Mouse (Mus musculus): ENCODE measurements at regions not wholly inside any gene's neighbourhood (a gene's known extent, or its start where the extent isn't known, plus 50 kb on each side); places are given as distances from the start of the nearest gene placed in this dataset.

- DNase-seq (ENCODE audit: low read depth, low spot score): no peak
Observed at GRCm38 (mm10) chr8:89444466-89444865, 400.5 kb upstream of the Sall1 start.

GRCm38 (mm10) chr8:89439304-89439703, 395.3 kb upstream of the Sall1 start:
- no peak for DNase-seq (ENCODE audit: low read depth, low spot score)

- DNase-seq (ENCODE audit: low read depth, low spot score): peak; percentile 7
Observed at GRCm38 (mm10) chr8:89426969-89427368, 383.0 kb upstream of the Sall1 start.

- DNase-seq (ENCODE audit: low read depth, low spot score): no peak
Observed at GRCm38 (mm10) chr8:89415287-89415686, 371.3 kb upstream of the Sall1 start.

GRCm38 (mm10) chr8:89412500-89412899, 368.5 kb upstream of the Sall1 start:
- DNase-seq (ENCODE audit: low read depth, low spot score): no peak

- DNase-seq (ENCODE audit: low read depth, low spot score): no peak
Observed at GRCm38 (mm10) chr8:89412046-89412445, 368.1 kb upstream of the Sall1 start.

- no peak for DNase-seq (ENCODE audit: low read depth, low spot score)
Observed at GRCm38 (mm10) chr8:89406688-89407087, 362.7 kb upstream of the Sall1 start.

GRCm38 (mm10) chr8:89404287-89404686, 360.3 kb upstream of the Sall1 start:
- no peak for DNase-seq (ENCODE audit: low read depth, low spot score)

- no peak for DNase-seq (ENCODE audit: low read depth, low spot score)
Observed at GRCm38 (mm10) chr8:89396673-89397072, 352.7 kb upstream of the Sall1 start.

- DNase-seq (ENCODE audit: low read depth, low spot score): no peak
Observed at GRCm38 (mm10) chr8:89392749-89393148, 348.8 kb upstream of the Sall1 start.

- DNase-seq (ENCODE audit: low read depth, low spot score): no peak
Observed at GRCm38 (mm10) chr8:89388761-89389160, 344.8 kb upstream of the Sall1 start.

GRCm38 (mm10) chr8:89387295-89387694, 343.3 kb upstream of the Sall1 start:
- DNase-seq (ENCODE audit: low read depth, low spot score): no peak

GRCm38 (mm10) chr8:89385028-89385427, 341.1 kb upstream of the Sall1 start:
- DNase-seq (ENCODE audit: low read depth, low spot score): no peak

- DNase-seq (ENCODE audit: low read depth, low spot score): no peak
Observed at GRCm38 (mm10) chr8:89383781-89384180, 339.8 kb upstream of the Sall1 start.

- no peak for DNase-seq (ENCODE audit: low read depth, low spot score)
Observed at GRCm38 (mm10) chr8:89382538-89383380, 338.8 kb upstream of the Sall1 start.

GRCm38 (mm10) chr8:89380436-89380835, 336.5 kb upstream of the Sall1 start:
- DNase-seq (ENCODE audit: low read depth, low spot score): no peak

- no peak for DNase-seq (ENCODE audit: low read depth, low spot score)
Observed at GRCm38 (mm10) chr8:89372761-89373160, 328.8 kb upstream of the Sall1 start.

GRCm38 (mm10) chr8:89371773-89372132, 327.8 kb upstream of the Sall1 start:
- DNase-seq (ENCODE audit: low read depth, low spot score): no peak

GRCm38 (mm10) chr8:89370816-89371772, 327.1 kb upstream of the Sall1 start:
- DNase-seq (ENCODE audit: low read depth, low spot score): no peak

GRCm38 (mm10) chr8:89365430-89365829, 321.5 kb upstream of the Sall1 start:
- no peak for DNase-seq (ENCODE audit: low read depth, low spot score)

GRCm38 (mm10) chr8:89358411-89358810, 314.4 kb upstream of the Sall1 start:
- no peak for DNase-seq (ENCODE audit: low read depth, low spot score)

GRCm38 (mm10) chr8:89345547-89345946, 301.6 kb upstream of the Sall1 start:
- no peak for DNase-seq (ENCODE audit: low read depth, low spot score)

GRCm38 (mm10) chr8:89341686-89342085, 297.7 kb upstream of the Sall1 start:
- DNase-seq (ENCODE audit: low read depth, low spot score): peak; percentile 27
